Mouse (Mus musculus): ENCODE data around the gene Atf3. TPM values are rescaled to one million over a fixed set of nuclear protein-coding genes. Genes with fewer than 3 reads are reported as not detected.

Gene Atf3
- total RNA-seq, 1 experiment from 2014 or later: 74.7 TPM

DNA sequence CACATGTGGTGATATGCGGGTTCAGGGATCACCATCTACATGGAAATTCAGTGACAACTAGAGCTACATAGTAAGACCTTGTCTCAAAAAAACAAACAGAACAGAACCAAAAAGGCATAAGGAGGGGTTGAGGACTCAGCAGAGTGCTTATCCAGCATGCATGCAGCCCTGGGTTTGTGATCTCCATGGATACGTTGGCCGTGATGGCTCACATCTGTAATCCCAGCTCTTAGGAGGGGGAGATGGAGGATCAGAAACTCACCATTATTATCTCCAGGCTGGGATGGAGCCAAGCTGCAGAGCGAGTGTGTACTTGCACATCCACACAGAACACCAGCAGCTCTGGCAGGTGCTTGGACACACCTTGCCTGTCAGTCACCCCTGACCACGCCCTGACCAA, 85.6 kb downstream of the Atf3 start:
- no peak for ATAC-seq (replicated peaks in 1 of 2; ENCODE audit: insufficient read depth in 1 of 2, low FRiP score in 2 of 2, low TSS enrichment in 1 of 2, low read depth in 1 of 2, poor library complexity in 2 of 2, severe bottlenecking in 2 of 2)

- no peak for ATAC-seq (replicated peaks in 1 of 2; ENCODE audit: insufficient read depth in 1 of 2, low FRiP score in 2 of 2, low TSS enrichment in 1 of 2, low read depth in 1 of 2, poor library complexity in 2 of 2, severe bottlenecking in 2 of 2)
Observed at GRCm38 (mm10) chr1:191131692-191132091, 86.1 kb downstream of the Atf3 start.

DNA sequence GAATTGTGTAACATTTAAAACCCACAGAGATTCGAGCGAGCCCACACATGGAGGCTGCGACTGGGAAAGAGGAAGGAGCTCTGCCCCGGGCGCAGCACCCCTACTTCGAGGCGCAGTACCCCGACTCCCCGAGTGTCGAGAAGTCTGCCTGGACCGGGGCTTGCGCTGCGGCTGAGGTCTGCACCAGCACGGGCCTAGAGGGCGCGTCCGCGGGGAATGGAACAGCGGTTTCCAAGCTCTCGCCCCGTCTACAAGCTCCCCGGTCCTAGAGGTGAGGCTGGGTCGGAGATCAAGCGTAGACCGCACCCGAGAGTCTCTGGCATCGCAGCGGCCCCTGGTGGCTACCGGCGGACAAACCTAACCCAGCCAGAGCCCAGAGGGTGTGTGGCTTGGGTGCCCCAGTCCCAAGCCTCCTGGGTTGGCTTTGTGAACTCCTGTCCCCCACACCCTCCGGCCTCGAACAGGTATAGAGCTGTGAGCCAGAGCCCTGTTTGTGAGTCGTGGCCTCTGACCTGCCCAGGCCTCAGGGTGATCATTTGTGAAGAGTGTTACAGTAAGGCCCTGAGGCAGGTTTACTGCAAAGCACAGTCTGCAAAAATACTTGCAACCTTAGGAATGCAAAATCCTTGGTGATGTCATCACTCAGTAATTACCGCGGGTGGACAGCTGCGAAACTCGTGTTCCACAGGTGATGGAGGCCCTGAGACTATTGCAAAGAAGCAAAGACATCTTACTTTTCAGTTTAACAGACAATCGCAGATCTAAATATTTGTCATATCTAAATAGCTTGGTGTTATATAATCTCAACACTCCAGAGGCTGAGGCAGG, 91.8 kb downstream of the Atf3 start:
- ATAC-seq (replicated peaks in 1 of 2; ENCODE audit: insufficient read depth in 1 of 2, low FRiP score in 2 of 2, low TSS enrichment in 1 of 2, low read depth in 1 of 2, poor library complexity in 2 of 2, severe bottlenecking in 2 of 2): peak; percentile 94 to 96

GRCm38 (mm10) chr1:191124288-191124687, 93.6 kb downstream of the Atf3 start:
- ATAC-seq (replicated peaks in 1 of 2; ENCODE audit: insufficient read depth in 1 of 2, low FRiP score in 2 of 2, low TSS enrichment in 1 of 2, low read depth in 1 of 2, poor library complexity in 2 of 2, severe bottlenecking in 2 of 2): no peak

DNA sequence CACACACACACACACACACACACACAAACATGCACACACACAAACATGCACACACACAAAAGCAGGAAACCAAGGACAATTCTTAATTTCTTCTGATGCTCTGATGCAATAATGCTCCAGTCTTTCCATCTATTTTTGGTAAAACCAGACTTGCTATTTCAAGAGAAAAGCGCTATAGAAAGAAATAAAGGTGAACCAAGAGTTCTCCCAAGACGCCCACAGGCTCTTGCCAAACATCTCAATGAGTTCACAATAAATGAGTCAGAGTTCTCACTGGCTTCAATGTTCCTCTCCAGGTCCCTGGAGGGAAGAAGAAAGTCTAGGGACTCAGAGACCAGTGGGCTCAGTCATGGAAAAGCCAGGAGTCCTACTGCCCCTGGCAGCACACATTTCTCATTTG, 94.1 kb downstream of the Atf3 start:
- no peak for ATAC-seq (replicated peaks in 1 of 2; ENCODE audit: insufficient read depth in 1 of 2, low FRiP score in 2 of 2, low TSS enrichment in 1 of 2, low read depth in 1 of 2, poor library complexity in 2 of 2, severe bottlenecking in 2 of 2)

DNA sequence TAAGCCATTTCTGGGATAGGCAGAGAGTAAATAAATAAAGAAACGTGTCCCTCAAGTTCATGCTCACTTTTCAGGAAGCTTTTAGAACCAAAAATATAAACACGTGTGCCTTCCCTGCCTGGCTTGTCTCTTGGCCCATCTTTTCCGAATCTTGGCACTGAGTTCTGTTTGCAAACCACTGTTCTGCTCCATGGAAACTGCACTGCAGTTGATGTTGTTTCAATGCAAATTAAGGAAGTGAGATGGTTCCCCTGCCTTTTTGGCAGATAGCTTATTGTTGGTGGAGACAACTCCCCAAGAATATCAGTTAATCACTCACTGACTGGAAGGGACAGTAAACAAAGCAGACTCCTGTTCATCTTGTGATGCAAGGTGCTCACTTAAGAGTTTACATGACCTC, 95.1 kb downstream of the Atf3 start:
- ATAC-seq (replicated peaks in 1 of 2; ENCODE audit: insufficient read depth in 1 of 2, low FRiP score in 2 of 2, low TSS enrichment in 1 of 2, low read depth in 1 of 2, poor library complexity in 2 of 2, severe bottlenecking in 2 of 2): no peak

Other genes starting within 250 kb of the Atf3 start
- gene Vash2, start 238.7 kb downstream of the Atf3 start, total RNA-seq (2017): 0.81 TPM in 1 of 2 replicates, not detected in the other
- gene Flvcr1, start 191.9 kb downstream of the Atf3 start, total RNA-seq (2017): 23.1 and 26.9 TPM in 2 replicates
- not detected in 2 replicates for gene Spata45, start 181.4 kb downstream of the Atf3 start, total RNA-seq (2017)
- 12.4 and 19.8 TPM in 2 replicates for gene Tatdn3, start 155.1 kb downstream of the Atf3 start, total RNA-seq (2017)
- 8.1 and 16.5 TPM in 2 replicates for gene Nsl1, start 155.0 kb downstream of the Atf3 start, total RNA-seq (2017)
- gene Batf3, start 120.2 kb downstream of the Atf3 start, total RNA-seq (2017): 1.1 TPM in 1 of 2 replicates, not detected in the other
- gene Fam71a, start 53.2 kb downstream of the Atf3 start, total RNA-seq (2017): 0.69 and 2.3 TPM in 2 replicates
- gene Nenf, start 100.2 kb upstream of the Atf3 start, total RNA-seq (2017): 7.4 and 13.3 TPM in 2 replicates
- 27.1 and 37.1 TPM in 2 replicates for gene Tmem206, start 107.9 kb upstream of the Atf3 start, total RNA-seq (2017)
- gene Ppp2r5a, start 185.2 kb upstream of the Atf3 start, total RNA-seq (2017): 135 and 180 TPM in 2 replicates